Mouse (Mus musculus): ENCODE measurements around the gene Exoc2.

- TF ChIP-seq USF1 (IDR thresholded peaks at IDR 0.05; ENCODE audit: low read depth): no peak
- TF ChIP-seq CTCF (IDR thresholded peaks at IDR 0.05; ENCODE audit: control insufficient read depth, insufficient read depth, insufficient read length): no peak
These were observed 7.4 kb downstream of the Exoc2 start for GRCm38 (mm10) chr13:30966507-30966911.

Measured in C2C12 (cell line).